Mouse (Mus musculus) thymus, postnatal 25 days (tissue): ENCODE results near the gene Tmem88b.
A peak's percentile ranks its signal among the peaks of the same experiment; 100 is the strongest.

ENCODE experiments used
- DNase-seq: peaks from one replicate; pipeline ENCODE4 v3.0.0; 2022

The Tmem88b gene

DNA sequence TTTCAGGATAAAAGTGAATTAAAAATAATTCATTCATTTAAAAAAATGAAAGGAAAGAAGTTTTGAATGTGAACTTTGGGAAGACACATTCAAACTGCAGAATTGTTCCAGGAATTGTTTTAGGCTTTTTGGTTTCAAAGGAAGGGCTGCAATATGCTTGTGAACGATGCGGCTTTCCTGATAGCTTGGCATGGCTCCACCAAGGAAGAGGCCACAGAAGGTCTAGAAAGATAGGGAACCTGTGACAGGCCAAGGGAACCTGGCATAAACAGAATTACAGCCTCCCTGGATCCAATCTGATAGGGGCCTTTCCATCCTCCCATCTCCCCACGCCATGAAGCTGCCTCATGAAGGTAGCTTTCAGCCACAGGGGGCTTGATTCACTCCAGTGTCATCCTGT is 2.6 kb upstream of the Tmem88b start:
- DNase-seq, result no peak

DNA sequence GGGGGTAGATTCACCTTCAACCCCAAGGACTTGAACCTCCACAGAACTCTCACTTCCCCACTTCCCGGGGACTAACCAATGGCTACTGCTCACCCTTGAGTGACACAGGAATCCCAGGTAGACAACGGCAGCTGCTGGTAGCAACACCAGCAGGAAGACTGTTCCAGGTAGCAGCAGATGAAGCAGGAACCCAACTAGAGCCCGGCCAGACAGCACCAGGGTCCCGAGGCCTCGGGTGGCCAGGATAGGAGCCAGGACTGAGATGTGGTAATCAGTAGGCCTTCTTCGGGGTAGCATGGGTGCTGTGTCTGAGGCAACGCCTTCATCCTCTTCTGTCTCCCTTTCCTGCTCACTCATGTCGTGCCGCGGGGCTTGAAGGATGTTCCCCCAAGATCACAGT is 428 bp downstream of the Tmem88b start:
- DNase-seq, result no peak

DNA sequence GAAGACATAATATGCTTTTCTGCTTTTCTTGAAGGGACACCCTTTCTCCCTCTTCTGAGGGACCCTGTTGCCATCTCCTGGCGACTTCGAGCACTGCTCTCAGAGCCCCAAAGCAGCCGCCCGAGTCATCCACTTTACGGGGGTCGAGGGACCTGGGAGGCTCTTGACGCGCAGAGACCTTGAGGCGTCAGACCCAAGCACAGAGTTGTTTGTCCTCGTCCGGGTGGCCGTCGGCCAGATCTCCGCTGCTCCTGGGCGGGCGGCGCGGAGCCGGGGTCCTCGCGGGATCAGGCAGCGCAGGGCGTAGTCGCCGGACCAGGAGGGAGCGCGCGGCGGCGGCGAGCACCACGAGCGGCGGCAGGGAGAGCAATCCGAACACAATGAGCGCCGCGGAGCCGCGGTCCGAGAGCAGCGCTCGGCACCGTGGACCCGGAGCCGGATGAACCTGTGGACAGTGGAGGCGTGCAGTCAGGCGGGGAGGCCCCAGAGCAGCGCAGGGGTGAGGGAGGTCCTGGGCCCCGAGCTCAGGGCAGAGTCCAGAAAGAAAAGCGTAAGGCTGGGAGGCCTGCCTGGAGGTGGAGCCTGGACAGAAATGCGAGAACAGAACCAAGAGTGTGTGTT is 1.5 kb downstream of the Tmem88b start:
- DNase-seq, result peak; percentile 71

DNA sequence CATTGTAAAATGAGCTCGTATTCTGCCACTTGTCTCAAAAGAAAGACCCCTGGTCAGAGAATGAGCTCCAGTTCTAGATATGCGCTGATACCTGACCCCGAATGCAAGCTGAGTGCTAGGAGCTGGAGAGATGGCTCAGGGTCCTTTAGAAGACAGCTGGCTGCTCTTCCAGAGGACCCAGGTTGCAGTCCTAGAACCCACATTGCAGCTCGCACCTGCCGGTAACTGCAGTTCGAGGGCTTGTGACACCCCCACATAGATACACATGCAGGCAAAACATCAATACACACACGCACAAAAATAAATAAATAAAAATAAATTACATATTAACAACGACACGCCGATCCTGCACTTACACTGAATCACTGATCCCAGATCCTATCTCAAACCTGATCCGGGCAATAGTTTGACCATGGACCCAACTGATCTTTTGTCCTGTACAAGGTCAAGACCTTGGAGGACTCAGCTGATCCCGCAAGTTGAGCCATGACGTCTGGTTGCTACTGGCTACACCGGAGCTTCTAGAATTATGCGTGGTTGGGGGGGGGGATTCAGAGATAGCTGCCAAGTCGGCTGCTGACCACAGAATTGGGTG is 2.1 kb downstream of the Tmem88b start:
- DNase-seq, result no peak

DNA sequence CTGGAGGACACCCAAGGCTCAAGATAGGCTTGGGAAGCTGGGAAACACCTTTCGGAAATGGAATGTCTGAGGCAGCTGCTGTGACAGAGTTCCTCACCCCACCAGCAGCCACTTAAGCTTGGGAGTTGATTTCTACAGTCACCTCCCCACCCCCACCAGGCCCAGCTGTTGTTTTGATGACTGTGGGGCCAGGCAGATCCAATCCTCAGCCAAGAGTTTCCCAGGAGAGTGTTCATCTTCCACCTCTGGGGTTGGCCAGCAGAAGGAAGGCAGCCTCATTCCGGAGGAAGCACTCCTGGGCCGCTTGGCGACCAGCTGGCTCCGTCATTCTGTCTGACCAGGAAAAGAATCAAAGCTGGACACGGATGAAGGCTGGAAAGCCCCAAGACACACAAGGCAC is 4.8 kb downstream of the Tmem88b start:
- no peak for DNase-seq

DNA sequence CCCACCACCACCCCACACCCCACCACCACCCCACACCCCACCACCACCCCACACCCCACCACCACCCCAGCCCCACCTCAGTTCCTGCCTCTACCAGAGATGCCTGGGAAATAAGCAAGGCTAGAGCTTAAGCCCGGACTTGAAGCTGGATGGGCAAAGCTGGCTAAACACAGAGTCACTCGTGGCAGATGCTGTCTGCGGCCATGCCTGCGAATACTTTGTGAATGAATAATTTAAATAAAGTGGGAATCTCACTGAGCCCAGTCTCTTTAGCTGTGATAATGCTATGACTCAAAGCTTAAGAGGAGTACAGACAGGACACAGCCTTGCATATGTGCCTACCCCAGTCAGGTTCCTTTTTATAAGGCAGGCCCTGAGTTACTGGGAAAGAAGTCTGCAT is 6.2 kb downstream of the Tmem88b start:
- no peak for DNase-seq

DNA sequence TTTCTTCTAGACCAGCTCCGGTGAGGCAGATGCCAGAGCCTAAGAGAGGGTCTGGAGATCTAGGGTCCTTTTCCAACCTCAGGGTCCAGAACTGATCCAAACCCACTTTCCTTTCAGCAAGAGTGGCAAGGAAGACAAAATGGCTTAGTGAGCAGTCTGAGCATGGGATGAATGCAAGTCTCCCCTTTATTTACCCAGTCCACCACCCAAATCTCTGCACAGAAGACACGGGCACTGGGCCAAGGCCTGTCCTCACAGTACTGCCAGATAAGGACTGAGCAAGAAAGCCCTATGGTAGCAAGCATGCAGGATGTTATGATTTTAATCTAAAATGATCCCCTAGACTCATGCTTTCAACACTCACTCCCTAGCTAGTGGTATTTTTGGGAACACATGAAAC is 7.9 kb downstream of the Tmem88b start:
- DNase-seq, result no peak

DNA sequence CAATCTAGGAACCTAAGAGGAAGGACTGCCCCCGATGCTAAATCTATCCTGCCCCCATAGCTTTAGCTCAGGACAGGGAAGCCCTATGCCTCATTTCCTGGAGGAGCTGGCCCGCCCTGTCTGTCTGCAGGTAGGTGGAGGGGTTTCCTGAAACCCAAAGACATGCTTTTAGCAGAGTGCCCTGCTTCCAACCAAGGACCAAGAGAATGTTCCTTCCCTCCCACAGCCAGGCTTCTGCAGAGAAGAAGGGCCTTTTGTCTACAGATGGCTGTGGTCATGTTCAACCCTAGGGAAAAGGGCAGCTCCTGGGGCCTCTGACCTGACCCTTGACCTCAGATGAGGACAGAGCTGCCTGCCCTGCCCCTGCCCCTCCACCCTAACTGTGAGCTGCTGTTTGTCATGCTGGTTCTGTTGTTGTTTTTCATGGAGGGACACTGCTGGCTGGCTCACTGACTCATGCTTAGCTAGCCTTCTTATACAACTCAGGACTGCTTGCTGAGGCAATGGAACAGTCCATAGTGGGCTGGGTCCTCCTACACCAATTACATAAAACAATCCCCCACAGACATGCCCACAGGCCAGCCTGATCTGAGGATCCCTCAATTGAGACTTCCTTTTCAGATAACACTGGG is 8.9 kb downstream of the Tmem88b start:
- no peak for DNase-seq

DNA sequence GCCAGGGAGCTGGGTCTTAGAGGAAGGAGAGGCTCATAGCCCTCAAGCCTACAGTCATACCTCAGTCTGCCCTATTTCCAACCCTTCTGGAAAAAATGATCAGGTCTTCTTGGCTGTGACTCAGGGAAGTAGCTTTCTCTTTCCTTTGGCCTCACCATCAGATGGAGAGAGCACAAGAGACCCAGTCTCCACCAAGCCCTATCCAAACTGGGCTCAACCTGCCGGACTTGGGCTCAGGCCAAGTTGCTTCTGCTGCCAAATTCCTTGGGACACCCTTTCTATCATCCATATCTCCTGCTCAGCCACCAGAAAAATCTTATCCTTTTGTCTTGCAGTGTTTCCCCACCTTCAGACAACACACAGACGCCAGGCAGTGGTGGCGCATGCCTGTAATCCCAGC is 9.8 kb downstream of the Tmem88b start:
- DNase-seq, result no peak

DNA sequence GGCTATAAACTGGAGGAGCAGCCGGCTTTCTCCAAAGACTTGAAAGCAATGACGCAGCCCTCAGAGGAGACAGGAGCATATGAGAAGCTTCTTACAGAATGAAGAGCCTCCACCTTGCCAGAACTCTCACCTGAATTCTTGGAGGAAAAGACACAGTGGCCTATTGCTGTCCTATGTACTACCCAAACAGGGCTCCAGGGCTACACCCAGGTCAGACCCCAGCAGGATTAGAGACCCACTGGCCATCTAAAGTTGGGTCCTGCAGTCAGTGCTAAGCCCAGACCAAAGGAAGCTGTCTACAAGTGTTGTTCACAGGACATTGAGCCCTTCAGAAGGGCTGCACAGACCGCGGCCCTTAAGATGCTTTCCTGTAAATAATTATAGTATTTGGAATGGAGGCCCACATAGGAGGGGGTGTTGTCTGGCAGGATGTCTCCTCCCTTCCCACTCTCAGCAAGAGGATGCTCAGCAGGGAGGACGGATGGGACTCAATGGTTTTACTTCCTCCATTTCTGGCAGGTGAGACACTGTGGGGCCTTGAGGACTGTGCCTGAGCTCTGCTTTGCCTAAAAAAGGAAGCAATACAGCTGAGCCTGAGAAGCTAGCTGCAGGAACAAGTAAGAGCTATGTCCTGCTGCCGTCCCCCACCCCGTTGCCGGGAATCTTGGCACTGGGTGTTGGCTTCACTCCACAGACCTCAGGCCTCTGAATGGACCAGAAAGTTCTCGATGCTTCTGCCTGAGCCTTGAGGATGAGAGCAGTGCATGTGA is 10.5 kb downstream of the Tmem88b start:
- DNase-seq, result no peak

DNA sequence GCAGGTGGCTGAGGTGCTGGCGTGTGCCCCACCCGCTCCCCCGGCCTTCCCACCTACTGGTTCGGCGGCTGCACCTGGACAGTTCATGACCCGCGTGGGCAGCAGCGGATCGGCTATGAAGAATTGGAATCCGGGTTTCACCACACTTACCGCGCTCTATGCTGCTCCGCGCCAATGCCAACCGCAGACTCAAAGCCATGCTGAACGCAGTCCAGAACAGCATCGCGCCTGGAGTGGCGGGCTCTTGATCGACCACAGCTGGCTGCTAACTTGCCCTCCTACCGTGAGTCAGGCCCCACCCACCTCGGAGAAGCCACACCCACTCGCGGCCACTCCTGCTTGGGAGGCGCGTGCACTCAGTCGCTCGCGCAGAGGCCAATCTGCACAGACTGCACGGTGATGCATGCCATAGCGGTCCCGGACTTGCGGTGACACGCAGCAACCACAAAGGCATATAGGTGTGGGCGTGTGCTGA is 11.4 kb downstream of the Tmem88b start, which contains the start of gene Vwa1:
TSS of gene Vwa1 (minus strand) at position 419 of the 475 bp plus-strand sequence.
- DNase-seq, result peak; percentile 86

DNA sequence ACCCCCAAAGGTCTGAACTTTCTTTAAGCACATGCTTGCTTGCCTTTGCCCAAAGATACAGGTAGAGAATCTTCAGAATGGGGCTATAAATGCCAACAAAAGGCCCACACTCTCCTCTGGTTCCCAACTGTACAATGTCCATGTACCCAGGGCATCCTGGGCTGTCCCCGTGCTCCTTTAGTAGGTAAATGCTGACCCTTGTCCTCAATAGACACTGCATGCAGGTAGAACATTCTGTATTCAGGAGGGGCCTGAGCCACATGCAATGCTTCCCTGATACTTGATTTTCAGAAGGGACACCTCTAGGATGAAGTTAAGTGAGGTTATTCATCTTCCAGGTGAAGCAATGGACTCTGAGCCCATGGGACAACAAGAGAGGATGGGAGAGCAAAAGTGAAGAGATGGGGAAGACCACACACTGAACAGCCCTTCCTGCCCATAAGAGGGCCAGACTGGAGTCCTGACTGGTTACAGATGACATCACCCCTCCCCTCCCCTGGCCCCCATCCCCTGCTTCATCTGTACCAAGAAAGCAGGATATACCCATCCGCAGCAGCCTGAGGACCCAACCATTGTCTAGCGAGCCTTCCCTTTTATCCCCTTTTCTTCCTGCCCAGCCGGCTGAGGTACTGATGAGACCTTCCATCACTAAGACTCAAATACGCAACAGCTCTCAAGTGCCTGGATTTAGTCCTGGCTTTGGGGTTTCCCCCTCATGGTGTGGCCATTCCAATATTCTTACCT is 12.2 kb downstream of the Tmem88b start:
- DNase-seq, result no peak

DNA sequence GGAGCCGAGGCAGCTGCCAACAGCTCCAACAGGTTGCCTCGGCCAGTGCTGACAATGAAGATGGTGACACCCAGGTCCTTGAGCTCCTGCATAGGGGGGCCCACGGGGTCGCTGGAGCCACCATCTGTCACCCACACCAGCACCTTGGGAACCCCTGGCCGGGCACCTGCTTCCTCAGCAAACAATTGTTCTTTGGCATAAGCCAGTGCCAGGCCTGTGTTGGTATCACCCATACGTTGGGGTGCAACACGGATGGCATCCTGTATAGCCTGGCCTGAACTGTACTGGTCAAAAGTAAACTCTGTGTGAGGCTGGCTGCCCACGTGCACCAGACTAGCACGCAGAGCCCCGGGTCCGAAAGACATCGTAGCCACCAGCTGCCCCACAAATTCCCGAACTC is 12.9 kb downstream of the Tmem88b start:
- DNase-seq, result no peak

DNA sequence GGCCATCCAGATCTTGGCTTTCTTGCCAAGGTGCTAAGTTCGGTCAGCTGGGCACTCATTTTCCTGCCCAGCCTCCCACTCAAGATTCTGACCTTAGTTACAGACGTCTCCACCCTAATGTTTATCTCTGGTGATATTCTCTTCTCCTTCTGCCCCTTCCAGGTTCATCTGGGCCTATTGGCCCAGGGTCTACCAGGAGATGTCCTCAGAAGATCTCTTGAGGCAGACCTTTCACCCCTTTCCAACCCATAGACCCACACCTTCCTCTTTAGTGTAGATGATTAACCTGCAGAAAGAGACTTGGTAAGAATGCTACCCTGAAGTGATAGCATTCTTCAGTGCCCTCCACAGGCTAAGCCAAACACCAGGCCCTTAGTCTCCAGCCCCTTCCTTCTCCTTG is 14.0 kb downstream of the Tmem88b start:
- no peak for DNase-seq

DNA sequence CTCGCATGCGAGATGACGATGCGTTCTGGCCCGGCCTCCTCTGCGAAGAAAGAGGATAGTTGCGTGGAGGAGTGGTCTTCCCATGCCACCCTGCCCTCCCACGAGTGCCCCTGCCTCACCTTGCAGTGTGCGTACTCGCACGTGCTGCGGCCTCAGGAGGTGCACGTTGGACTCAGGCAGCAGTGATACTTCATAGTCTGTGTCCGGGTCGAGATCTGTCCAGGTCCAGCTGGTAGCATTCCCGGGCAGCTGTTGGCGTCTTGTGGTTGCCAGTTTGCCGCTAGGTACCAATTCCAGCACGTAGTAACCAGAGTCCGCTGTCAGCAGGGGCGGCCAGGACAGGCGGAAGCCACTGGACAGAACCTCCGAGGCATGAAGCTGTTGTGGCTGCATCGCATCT is 15.0 kb downstream of the Tmem88b start:
- DNase-seq, result no peak

DNA sequence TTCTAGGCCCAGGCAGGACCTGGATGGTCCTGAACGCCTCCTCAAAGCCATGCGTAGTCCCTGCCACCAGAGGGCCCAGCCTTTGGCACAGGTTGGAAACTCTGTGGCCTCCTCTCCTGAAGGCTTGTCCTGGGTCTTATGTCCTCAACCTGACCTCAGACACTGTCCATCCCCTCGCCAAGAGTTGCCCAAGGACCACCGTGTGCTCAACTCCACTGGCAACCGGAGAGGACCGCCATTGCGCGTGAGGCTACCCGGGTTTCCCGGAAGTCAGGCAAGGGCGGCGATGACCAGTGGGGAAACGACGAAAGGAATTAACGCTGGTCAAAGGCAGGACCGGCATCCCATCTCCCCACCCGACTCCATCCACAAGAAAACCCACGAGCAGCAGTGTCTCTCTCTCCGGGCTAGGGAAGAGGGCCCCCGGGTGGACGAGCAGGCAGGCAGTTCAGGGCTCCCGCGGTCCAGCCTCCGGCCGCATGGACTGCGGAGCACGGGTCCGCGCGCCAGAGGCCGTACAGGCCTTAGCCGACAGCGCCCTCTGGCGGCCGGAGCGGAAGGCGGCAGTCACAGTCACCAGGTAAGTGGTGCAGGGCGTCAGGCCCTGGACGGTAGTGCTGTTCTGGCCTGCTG is 15.7 kb downstream of the Tmem88b start:
- peak; percentile 81 for DNase-seq

DNA sequence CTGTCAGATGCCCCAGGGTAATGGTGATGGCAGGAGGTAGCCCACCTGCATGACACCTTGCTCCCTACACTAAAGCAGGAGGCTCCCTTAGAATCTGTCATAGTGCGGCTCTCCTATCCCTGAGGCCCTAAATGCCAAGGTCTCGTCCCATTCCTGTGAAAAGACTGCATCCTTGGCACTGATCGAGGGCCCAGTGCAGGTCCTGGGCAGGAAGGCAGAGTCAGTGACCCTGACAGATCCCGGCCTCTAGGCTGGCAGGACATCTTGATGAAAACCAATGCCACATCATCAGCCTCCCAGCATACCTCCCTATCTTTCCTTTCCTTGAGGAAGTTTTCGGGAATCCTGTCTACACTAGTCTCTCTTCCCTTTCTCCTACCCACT is 16.2 kb downstream of the Tmem88b start:
- DNase-seq, result no peak

DNA sequence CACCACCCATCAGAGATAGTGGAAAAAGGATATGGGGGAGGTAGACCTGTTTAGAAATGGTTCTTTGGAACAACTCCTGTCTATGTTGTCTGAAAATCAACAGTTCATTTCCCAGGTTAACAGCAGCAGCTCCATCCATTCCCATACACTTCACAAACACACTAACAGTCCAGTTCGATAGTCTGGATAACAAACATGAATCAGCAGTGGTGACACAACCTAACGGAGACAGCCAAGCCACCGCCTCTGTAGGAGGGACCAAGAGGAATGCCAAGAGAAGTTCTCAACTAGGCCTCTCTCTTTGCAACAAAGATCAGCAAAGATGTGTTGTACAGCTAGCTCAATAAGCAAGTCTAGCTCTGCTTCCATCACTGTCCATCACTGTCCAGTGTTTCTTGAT is 23.3 kb downstream of the Tmem88b start:
- DNase-seq, result no peak

DNA sequence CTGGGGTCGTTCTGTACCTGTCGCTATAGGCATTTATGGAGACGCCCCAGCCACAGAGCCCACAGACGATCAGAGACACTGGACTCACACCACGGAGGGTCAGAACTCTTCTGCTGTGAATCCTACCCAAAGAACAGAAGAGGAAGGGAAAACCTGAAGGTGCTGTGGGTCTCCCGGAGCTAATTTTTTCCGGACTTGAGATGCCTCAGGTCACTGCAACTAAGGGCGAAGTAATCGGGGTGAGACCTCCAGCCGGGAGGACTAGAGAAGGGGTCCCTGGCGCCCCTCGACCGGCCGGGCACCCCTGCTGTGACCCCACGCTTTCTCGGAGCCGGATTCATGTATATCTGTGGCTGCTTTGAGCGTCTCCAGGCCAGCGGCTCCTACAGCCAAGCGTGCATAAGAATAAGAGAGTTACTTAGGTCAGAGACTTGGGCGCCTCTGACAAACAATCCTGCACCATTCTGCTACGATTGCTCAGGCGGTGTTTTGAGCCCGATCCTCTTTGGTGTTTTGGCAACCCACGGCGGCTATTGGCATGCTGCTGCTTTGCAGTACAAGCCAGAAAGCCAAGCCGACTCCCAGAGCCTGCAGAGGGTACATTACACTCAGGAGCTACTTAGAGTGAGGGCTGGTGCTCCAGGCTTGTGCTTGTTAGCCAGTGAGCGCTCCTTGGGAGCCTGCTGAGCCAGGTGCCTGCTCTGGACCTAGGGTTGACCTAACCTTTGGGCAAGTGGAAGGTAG is 24.1 kb downstream of the Tmem88b start:
- no peak for DNase-seq

DNA sequence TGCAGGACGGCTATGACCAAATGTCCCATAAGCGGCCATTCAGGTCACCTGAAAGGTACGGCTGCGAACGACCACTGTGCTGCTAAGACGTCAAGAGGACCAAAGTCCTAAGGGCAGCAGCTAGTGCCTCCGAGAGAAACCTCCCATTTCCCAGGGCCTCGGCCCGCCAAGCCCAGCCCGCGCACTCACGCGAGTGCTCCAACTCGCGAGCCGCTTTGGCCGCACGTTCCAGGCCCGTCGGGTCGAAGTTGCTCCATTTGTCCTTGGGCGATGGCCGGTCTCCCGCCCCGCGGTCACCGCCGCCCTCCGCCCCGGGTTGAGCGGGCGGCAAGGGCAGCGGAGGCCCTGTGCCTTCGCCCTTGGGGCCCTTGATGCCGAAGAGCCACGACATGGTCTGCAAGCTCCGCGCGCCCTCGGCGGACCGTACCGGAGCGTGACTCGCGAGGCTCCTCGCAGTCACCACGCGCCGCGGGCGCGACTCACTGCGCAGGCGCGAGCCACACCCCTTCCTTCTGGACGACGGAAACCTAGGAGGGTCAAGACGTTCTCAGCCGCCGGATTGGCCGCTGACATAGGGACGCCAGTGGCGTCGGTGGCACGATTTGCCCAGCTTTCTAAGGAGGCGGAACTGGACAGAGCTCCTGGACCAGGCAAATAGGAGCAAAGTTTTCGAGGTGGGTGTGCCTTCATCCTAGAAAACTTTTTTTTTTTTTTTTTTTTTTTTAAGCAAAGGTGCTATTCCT is 24.9 kb downstream of the Tmem88b start, which contains the start of gene Atad3a:
TSS of gene Atad3a (minus strand) at position 481 of the 743 bp plus-strand sequence.
- DNase-seq, result peak; percentile 95
